Mouse (Mus musculus) left cerebral cortex, adult 11 months (tissue): ENCODE results near the gene Gm11565.
"Not testable (repeated sequence)": the region's sequence is repeated elsewhere in the genome, so short reads cannot be mapped to it uniquely, and the experiment has no call there.

Experiments
- DNase-seq: peaks from one replicate; pipeline ENCODE4 v3.0.0; 2022; ENCODE audit warnings: low spot score

The Gm11565 gene

DNA sequence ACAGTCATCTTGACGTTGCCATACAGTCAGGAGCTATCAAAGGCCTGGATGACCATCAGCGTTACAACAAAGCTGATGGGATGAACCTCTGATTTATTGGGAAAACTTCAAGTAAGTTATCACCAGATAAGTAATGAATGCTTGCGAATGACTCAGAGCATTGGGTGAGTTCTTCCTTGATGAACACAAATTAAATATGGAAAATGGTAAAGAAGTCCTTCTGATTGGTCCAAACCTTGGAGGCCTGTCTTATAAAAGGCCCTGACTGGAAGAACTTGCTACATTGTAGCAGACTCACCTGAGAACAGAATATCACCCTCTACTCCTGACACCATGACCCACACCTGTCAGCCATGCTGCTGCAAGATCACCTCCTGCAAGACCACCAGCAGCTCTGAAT lies at the start of gene Gm11565:
TSS of gene Gm11565 (plus strand) at position 301 of the 400 bp plus-strand sequence.
- DNase-seq, result no peak

- not testable (repeated sequence) for DNase-seq
These were observed 41.5 kb upstream of the Gm11565 start, which contains the start of gene Krtap9-1 for GRCm38 (mm10) chr11:99873089-99873488. TSS of gene Krtap9-1 (plus strand) at chr11:99873389.

DNA sequence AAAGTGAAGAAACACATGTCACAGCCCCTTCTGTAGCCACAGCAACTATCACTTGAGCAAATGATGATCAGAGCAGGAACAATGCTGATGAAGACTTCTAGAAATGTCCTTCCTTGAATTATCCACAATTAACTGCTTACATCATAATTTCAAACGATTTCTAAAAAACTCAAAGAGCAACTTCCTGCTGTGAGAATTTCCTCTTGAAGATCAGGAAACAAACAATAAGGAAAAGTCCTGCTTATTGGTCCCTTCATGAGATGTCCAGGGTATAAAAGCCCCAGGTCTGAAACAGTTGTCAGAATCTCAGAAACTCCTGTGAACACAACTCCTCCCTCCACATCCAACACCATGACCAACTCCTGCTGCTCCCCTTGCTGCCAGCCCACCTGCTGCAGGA lies 35.7 kb upstream of the Gm11565 start, which contains the start of gene Gm11567:
TSS of gene Gm11567 (plus strand) at position 301 of the 400 bp plus-strand sequence.
- DNase-seq, result not testable (repeated sequence)

DNA sequence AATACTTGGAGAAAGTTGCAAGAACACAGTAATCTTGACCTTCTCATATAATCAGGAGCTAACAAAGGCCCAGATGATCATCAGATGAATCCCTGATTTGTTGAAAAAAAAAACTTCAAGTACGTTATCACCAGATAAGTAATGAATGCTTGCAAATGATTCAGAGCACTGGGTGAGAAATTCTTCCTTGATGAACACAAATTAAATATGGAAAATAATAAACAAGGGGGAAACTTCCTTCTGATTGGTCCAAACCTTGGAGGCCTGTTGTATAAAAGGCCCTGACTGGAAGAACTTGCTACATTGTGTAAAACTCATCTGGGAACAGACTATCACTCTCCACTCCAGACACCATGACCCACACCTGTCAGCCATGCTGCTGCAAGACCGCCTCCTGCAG lies 6.9 kb upstream of the Gm11565 start, which contains the start of gene Krtap31-1:
TSS of gene Krtap31-1 (plus strand) at position 301 of the 400 bp plus-strand sequence.
- no peak for DNase-seq

GRCm38 (mm10) chr11:99935991-99936390 lies 21.4 kb downstream of the Gm11565 start, which contains the start of gene Krtap31-2:
TSS of gene Krtap31-2 (plus strand) at chr11:99936291.
- DNase-seq, result no peak

DNA sequence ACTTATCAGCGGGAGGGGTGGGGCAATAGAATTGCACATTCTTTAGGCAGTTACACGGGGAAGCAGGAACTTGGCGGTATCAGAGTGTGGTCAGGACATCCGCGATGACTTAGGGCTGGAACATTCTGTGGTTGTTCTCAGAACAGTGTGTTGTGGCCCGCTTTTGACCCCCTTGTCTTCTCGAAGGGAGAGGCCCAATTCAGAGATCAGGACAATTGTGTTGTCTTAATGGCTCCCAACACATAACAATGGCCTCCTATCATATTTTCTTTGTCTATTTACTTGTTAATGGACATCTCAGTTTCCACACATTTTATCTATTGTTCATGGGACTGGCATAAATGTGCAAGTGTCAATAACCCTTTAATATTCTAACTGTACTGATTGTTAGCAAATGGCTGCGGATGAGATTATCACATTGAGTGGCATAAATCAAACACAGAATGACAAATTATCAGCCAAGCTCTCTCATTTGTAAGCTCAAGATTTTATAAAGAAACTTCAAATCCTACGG lies 23.3 kb downstream of the Gm11565 start:
- no peak for DNase-seq

GRCm38 (mm10) chr11:99948175-99948574 lies 33.6 kb downstream of the Gm11565 start, which contains the start of gene Krtap9-5:
TSS of gene Krtap9-5 (plus strand) at chr11:99948475.
- DNase-seq, result no peak

GRCm38 (mm10) chr11:99964213-99964612 lies 49.7 kb downstream of the Gm11565 start:
- no peak for DNase-seq
